Mouse (Mus musculus) A20 (cell line): ENCODE measurements around the gene Gm884.
A peak's percentile ranks its signal among the peaks of the same experiment; 100 is the strongest.

Source experiments
- DNase-seq: peaks from one replicate; pipeline ENCODE4 v3.0.0-alpha.2; 2011; ENCODE audit warnings: low read depth, low spot score

Gm884 gene

DNA sequence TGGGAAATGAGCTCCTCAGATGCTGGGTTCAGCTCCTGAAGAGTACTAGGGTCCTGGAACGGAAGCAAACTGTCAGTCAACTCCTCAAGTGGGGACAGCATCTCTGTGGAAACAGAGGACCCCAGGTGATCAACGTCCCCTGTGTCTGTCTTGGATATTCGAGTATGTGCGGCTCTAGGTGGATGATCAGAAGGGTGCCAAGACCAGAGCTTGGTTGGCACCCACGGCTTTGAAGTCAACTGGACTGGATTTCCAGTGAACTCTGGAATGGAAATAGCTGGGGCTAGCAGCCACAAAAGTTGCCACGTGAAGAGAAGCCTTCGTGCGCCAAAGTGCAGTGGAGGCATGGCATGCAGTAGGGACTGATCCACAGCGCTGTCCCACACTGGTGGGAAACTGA lies at the start of gene Gm884:
TSS of gene Gm884 (minus strand) at position 101 of the 400 bp plus-strand sequence.
- no peak for DNase-seq

DNA sequence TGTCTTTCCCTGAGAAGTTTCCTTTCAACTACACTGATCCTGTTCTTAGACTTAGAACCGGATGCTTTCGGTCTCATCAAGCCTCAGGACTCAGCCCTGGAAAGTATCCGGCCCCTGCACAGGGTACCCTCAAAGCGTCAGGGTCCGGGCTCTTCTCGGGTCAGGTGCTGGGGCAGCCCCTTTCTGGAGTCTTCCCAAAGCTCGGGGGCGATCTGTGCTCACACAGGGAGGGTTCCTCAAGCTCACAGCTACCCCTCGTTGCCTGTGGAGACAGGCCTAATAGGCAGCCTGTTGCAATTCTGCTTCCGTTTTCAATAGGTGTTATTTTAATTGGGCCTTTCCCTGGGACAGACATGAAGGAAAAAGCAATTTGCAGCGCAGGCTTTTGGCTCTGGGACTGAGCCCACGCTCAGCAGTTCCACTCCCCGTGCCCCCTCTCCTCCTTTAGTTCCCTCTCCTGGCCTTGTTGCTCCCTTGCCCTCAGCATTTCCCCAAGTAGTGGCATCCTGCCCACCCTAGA lies 46.0 kb upstream of the Gm884 start:
- no peak for DNase-seq

DNA sequence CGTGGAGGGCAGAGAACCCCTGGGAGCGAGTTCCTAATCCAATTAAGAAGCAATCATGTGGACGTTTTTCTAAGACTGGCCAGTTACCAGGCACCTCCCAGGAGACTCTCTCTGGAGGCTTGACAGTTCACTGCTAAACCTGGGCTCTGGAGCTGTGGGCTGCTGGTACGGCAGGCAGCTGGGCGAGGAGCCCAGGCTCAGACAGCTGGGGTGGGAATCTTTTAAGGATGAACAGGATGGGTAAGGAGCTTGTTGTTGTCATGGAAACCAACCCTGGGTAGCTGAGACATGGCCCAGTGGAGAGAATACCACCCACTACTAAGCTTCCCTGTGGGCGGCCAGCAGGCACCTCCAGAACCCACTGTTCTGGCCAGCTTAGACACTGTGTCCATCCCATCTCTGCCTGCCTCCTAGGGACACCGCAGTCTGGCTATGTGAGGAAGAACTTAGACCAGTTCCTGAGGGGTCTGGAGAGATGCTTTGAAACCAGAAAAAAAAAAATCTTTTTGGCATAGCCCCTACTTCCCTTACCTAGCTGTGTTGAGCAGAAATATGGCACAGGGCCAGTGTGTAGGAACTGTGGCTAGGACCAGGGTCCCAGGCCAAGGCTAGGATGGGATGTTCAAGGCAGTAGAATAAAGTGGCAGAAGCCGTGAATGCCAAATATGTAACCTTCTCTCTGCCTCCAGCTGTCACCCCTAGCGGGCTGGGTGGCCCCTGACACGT lies 45.4 kb upstream of the Gm884 start:
- no peak for DNase-seq

DNA sequence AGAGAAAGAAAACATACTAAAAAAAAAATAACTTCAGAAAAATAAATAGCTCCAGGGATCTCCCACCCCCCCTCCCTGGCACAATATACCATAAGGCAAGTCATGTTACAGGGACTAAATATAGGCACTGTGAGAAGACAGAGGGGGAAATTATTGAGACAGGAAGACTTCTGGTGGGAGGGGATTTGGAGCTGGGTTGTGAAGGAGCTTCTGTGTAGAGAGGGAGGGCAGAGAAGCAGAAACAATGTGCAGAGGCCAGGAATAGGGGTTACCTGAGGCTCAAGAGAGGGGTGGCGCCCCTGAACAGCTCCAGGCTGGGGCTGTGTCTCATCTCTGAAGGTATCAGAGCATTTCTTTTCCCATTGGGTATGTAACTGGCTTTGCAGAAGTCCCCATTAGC lies 44.8 kb upstream of the Gm884 start:
- DNase-seq, result no peak

GRCm38 (mm10) chr11:103663119-103663518 lies 42.2 kb upstream of the Gm884 start:
- no peak for DNase-seq

DNA sequence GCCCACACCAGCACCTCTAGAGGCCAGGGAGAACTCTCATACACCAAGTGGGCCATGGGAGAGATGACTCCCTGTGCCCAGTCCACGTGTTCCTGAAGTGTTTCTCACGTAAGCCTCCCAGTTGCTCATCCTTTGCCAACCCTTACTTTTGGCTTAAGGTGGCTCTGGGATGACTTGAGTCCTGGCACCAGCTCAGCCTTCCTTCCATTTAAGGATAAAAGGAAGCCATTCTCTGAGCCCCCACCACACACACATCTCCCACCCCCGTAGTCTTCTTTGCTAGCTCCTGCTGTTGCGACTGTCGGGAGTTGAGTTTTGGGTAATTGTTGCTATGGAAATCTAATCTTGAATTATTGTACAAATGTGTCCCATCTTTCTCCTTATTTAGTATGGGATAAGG lies 41.6 kb upstream of the Gm884 start:
- no peak for DNase-seq

- peak; percentile 7 for DNase-seq
These were observed 40.9 kb upstream of the Gm884 start for GRCm38 (mm10) chr11:103661863-103662262.

DNA sequence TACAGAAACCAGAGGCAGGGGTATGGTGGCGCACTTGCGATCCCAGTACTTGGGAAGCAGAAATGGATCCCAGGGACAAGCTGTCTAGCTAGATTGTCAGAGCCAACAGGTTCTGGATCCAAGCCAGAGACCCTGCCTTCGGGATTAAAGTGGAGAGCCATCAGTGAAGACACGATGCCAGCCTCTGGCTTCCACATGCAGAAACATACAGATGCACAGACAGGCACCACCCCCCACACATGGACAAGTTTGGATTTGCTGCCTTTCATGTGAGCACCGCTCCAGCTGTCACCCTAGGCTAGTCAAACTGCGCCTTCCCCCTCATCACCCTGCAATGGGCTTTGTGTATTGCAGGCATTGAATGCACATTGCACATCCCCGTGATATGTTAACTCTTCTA lies 37.2 kb upstream of the Gm884 start:
- DNase-seq, result no peak

DNA sequence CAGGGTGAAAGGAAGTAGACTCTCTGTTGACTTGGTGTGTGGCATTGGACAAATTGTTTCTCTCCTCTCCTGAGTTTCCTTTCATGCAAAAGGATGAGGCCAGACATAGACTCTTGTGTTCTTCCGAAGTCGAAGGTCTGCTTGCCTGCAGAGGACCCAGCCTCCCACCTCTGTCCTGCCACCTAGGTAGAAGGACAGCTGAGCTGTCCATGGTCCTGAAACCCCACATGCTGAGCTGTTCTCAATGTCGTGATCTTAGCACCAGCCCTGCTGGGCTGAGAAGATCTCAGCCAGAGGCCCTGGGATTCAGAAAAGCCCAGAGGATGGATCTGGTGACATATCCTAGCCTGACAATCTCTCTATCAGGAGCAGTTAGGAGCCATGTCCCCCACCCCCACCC lies 35.6 kb upstream of the Gm884 start:
- DNase-seq, result no peak

GRCm38 (mm10) chr11:103653359-103653965 lies 32.5 kb upstream of the Gm884 start:
- no peak for DNase-seq

DNA sequence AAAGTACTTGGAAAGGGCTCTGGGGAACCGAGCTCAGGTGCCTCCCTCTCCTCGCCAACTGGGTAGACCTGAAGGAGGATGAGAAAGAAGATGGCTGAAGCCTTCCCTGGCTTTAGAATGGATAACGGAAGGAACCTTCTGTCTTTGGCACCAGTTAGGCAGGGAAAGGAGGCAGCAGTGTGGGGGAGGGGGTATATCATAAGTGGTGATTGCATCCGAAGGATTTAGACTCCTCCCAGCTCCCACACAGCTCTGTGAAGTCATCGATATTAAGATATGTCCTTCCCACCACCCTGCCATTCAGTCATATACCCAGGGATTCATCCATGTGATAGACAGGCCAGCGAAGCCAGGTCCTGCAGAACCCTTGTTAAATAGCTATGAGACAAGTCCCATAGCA lies 30.5 kb upstream of the Gm884 start:
- no peak for DNase-seq

DNA sequence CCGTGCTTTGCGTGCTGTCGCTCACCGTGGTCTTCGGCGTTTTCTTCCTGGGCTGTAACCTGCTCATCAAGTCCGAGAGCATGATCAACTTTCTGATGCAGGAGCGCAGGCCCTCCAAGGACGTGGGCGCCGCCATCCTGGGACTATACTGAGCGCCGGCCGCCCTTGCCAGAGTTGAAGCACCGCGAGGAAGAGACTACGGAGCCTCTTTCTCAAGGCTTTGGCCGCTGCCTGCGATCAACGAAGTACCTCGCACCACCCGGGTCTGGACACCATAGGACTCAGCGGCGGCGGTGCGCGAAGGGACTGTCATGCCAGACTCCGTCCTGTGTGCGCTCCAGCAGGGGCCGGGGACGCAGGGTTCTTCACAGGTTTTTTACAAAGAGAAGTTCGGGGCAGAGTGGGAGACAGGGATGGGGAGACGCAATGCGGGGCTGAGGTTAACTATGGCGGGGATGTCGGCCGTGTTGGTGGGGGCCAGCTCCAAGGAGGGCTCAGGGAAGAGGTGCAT lies 29.1 kb upstream of the Gm884 start:
- no peak for DNase-seq

- no peak for DNase-seq
These were observed 28.5 kb upstream of the Gm884 start, which contains the start of gene Rprml for GRCm38 (mm10) chr11:103649301-103649982. Gene Rprml (plus strand): TSS chr11:103649570.

DNA sequence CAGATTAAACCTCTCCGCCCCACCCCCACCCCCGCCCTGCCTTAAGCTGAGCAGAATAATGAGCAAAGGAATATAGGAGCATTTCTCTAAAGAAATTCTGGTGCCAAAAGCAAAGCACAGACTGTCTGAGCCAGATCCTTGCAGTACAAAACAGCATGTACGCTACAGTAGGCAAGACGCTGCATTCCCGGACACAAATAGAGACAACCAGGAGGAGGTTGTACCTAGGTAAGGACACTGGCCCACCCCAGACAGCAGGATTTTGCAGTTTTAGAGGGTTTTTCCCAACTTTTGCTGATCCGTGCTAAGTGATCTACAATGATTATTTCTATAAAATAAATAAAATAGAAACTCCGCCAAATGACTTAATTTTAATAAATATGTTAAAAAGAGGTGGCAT lies 27.7 kb upstream of the Gm884 start:
- no peak for DNase-seq

DNA sequence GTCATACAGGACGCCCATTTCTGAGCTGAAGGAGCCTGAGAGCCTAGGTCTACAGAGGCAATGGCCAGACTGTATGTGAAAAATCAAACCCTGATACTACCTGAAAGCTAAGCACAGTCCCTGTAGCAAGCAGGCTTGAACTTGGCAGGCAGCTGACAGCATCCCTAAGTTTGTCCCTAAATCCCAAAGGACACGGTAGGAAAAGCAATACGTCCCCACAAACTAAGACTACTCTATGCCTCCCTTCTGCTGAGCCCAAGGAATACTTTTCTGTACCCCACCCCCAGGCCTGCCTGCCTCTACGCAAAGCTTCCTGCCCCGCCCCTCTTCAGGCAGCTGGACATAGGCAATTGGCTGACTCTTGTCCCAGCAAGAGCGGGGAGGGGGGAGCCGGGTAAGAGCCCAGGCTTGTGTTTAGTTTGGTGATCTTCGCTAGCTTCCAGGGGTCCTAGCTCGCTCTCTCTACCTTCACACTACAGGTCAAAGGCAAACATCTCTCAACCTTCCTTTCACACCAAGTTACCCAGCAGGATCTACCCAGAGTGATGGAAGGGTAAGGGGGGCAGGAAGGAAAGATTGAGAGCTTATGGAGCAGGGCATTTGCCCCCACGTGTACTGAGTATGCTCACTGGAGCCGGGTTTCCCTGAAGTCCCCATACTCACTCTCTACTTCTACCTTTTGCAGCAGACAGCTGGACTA lies 27.1 kb upstream of the Gm884 start:
- DNase-seq, result no peak

DNA sequence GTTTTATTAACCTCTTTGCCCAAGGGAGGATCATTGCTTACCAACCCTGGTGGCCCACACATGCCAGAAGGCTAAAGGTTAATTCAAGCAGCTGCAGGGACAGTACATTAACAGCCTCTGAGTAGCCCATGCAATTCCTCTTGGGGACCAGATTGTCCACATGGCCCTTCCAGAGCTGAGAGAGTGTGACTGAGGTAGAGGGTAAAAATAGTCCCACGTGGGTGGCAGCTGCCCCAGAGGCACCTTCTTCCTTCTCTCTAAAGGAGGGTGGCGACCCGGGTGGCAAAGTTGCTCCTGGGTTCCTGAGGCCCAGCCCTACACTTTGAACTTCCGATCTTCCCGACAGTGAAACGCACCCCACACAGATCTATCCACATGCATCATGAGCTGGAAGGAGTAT lies 25.4 kb upstream of the Gm884 start:
- no peak for DNase-seq

GRCm38 (mm10) chr11:103645731-103646130 lies 24.8 kb upstream of the Gm884 start:
- no peak for DNase-seq

DNA sequence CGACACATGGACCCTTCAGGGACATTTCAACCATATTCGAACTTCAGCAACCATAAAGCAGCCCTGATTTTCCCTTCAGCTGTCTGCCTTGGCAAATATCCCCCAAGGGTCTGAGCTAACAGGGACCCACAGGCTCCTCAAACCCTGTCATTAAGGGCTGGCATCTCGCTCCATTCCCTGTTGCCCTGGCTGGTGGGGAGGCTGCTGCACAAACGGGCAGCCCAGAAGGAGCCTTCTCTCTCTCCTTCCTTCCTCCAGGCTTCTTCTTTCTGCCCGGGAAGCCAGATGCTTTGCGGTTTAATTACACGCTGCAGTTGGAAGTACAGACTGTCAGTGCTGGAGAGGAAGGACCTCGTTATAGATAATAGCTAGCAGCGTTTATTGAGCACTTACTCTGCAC lies 22.3 kb upstream of the Gm884 start:
- no peak for DNase-seq

GRCm38 (mm10) chr11:103639407-103639946 lies 18.5 kb upstream of the Gm884 start:
- DNase-seq, result peak; percentile 72

- no peak for DNase-seq
These were observed 17.9 kb upstream of the Gm884 start, which contains the start of gene Lyzl6 for GRCm38 (mm10) chr11:103638790-103639189. Gene Lyzl6 (minus strand): TSS chr11:103638890.

- no peak for DNase-seq
These were observed 15.3 kb upstream of the Gm884 start for GRCm38 (mm10) chr11:103636261-103636660.
